Mouse (Mus musculus) embryonic fibroblast, embryonic 13.5 days (primary cell): Measurements from ENCODE around the gene Ccnj.

Experiments
- CTCF ChIP-seq: IDR thresholded peaks from 2 replicates; pipeline ENCODE4 v1.5.1; 2011; ENCODE audit warnings: mild to moderate bottlenecking, control low read depth, low read length, moderate library complexity, borderline replicate concordance; ENCODE audit not compliant: insufficient read depth
- POLR2A ChIP-seq: IDR thresholded peaks from 2 replicates; pipeline ENCODE4 v1.6.1; 2011; ENCODE audit warnings: low read depth, mild to moderate bottlenecking, control low read depth, low read length, moderate library complexity

DNA sequence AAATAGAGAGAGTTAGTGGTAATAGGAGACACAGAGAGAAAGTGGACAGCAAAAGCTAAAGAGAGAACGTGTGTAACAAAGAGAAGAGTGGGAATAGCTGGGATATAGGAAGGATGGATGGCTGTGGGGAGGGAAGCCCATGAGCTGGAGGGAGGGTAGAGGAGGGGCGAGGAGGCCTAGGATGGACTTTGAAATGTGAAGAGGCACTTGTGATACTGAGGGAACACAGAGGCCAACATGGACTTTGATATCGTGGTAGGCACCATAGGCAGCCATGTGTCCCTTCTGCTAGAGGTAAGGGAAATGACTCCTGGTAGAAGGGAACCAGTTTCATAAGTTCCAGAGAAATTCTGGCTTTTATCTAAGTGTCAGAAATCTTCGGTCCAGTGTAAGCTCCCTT, 19.2 kb upstream of the Ccnj start:
- no peak for TF ChIP-seq POLR2A
- TF ChIP-seq CTCF: no peak
